Mouse (Mus musculus) liver, adult 2 months (tissue): Measurements from ENCODE around the gene Tmem251. TPM values are rescaled to one million over a fixed set of nuclear protein-coding genes. Genes with fewer than 3 reads are reported as not detected.

Experiments used
- DNase-seq: peaks from one replicate; pipeline ENCODE4 v3.0.0-alpha.2; 2011; ENCODE audit warnings: low read depth, low spot score; ENCODE audit errors: extremely low read depth
- H3K27ac ChIP-seq: fragments of 200-500 bp; replicated peaks from 2 replicates; pipeline ENCODE4 v1.5.1; 2012; ENCODE audit warnings: low read depth, mild to moderate bottlenecking, control low read depth, inconsistent platforms, low read length; ENCODE audit not compliant: insufficient read depth
- H3K27me3 ChIP-seq: fragments of 200-500 bp; 2 replicates; pipeline ENCODE4 v1.6.1; 2012; ENCODE audit warnings: mild to moderate bottlenecking, moderate library complexity, low read length, inconsistent platforms; ENCODE audit not compliant: control insufficient read depth, insufficient read depth
- H3K36me3 ChIP-seq: fragments of 200-500 bp; 2 replicates; pipeline ENCODE4 v1.6.1; 2012; ENCODE audit warnings: low read length, inconsistent platforms; ENCODE audit not compliant: control insufficient read depth, insufficient read depth
- H3K4me1 ChIP-seq: fragments of 200-500 bp; 2 replicates; pipeline ENCODE4 v1.6.1; 2011; ENCODE audit warnings: low read length; ENCODE audit not compliant: control insufficient read depth, insufficient read depth
- H3K4me3 ChIP-seq: fragments of 200-500 bp; 2 replicates; pipeline ENCODE4 v1.5.1; 2011; ENCODE audit warnings: low read depth, mild to moderate bottlenecking, control low read depth, low read length, moderate library complexity; ENCODE audit not compliant: insufficient read depth
- H3K79me2 ChIP-seq: fragments of 200-500 bp; 2 replicates; pipeline ENCODE4 v1.6.1; 2012; ENCODE audit warnings: inconsistent platforms, mild to moderate bottlenecking, low read length, moderate library complexity; ENCODE audit not compliant: control insufficient read depth, insufficient read depth
- H3K9ac ChIP-seq: fragments of 200-500 bp; 2 replicates; pipeline ENCODE4 v1.6.1; 2012; ENCODE audit warnings: low read depth, mild to moderate bottlenecking, control low read depth, inconsistent platforms, low read length
- CTCF ChIP-seq: fragments of 200-500 bp; IDR thresholded peaks from 2 replicates; pipeline ENCODE4 v1.5.1; 2011; ENCODE audit warnings: low read depth, low read length, control low read depth
- POLR2A ChIP-seq: fragments of 200-500 bp; IDR thresholded peaks from 2 replicates; pipeline ENCODE4 v1.6.1; 2011; ENCODE audit warnings: low read length, control low read depth; ENCODE audit not compliant: insufficient read depth; ENCODE audit errors: extremely low read depth
- WGBS: fragments of 180-500 bp; shearing (Covaris S2); methylation state at CpG from one replicate; pipeline ENCODE4 v1.1.7; 2018; 5-methylcytosine and 5-hydroxymethylcytosine counted together
- polyA plus RNA-seq: library from polyadenylated mRNA; depleted of rRNA; stranded (reverse); fragments of >200 nt; gene quantifications from 2 replicates; pipeline ENCODE4 v1.2.3, GENCODE M21; 2012
- total RNA-seq: library from RNA; depleted of rRNA; stranded (reverse); fragments of >200 nt; gene quantifications from 2 replicates; pipeline ENCODE4 v1.2.3, GENCODE M21; 2014

The Tmem251 gene
- total and polyA plus RNA-seq, 2 experiments, result 1.6 to 2.0 TPM

- H3K4me1 ChIP-seq, result peaks cover 5% of the 10 kb centered on the region
- H3K9ac ChIP-seq, result no peak overlapping the region
- H3K79me2 ChIP-seq, result peaks cover 4% of the 10 kb centered on the region; the same call in 1 of the 2 replicates
- 90% methylated on average over 11 of the region's 11 CpGs for WGBS
- no peak overlapping the region for H3K27ac ChIP-seq
- TF ChIP-seq CTCF, result peak; percentile 10; the same call in 1 of the 2 replicates
- TF ChIP-seq POLR2A, result no peak
- no peak for DNase-seq
- no peak overlapping the region for H3K4me3 ChIP-seq
- H3K27me3 ChIP-seq, result no peaks in the 10 kb centered on the region
- H3K36me3 ChIP-seq, result no peaks in the 10 kb centered on the region
Observed at GRCm38 (mm10) chr12:102708220-102708619, 35.3 kb upstream of the Tmem251 start.

DNA sequence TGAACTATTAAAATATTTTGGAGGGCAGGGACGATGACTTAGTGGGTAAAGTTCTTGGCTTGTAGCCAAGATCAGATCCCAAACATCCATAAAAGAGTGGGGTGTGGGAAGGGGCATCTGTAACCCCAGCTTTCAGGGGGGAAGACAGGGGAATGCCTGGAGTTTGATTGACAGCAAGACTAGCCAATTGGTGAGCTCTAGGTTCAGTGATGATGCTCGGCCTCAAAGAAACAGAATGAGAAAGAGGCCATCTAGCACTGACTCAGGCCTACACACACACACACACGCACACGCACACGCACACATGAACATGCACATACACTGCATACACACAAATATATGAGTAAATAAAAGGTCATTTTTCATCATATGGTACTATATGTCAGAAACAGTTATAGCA is 33.7 kb upstream of the Tmem251 start:
- no peak overlapping the region for H3K27ac ChIP-seq
- H3K79me2 ChIP-seq, result no peaks in the 10 kb centered on the region
- H3K36me3 ChIP-seq, result no peaks in the 10 kb centered on the region
- DNase-seq, result no peak
- no peak overlapping the region for H3K9ac ChIP-seq
- H3K27me3 ChIP-seq, result no peaks in the 10 kb centered on the region
- no peak for TF ChIP-seq POLR2A
- no peak for TF ChIP-seq CTCF
- H3K4me3 ChIP-seq, result no peak overlapping the region
- H3K4me1 ChIP-seq, result no peaks in the 10 kb centered on the region
- 89% methylated on average over 5 of the region's 5 CpGs for WGBS

DNA sequence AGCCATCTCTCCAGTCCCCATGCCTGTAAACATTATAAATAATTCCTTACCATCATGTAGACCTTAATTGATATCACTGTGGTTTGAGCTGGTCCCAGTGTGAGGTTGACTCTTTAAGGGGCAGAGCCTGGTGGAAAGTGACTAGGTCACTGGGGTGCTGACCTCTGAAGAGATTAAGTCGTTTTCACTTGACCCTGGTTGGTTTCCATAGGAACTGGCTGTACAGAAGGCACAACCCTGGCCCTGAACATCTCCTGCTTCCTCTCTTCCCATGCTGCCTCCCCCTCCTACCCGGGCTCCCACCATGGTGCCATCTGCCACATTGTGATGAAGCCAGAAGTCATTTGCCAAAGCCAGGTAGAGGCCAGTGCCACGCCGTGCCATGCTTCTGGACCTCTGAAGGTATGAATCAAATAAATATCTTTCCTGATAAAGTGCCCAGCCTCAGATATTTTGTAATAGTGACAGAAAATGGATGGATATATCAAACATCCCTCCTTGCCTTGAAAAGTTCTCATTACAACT is 32.6 kb upstream of the Tmem251 start:
- H3K9ac ChIP-seq, result no peak overlapping the region
- no peaks in the 10 kb centered on the region for H3K4me1 ChIP-seq
- 72% methylated on average over 4 of the region's 4 CpGs for whole genome bisulfite sequencing
- TF ChIP-seq CTCF, result no peak
- TF ChIP-seq POLR2A, result no peak
- H3K4me3 ChIP-seq, result no peak overlapping the region
- no peak overlapping the region for H3K27ac ChIP-seq
- H3K36me3 ChIP-seq, result no peaks in the 10 kb centered on the region
- H3K27me3 ChIP-seq, result no peaks in the 10 kb centered on the region
- no peaks in the 10 kb centered on the region for H3K79me2 ChIP-seq
- no peak for DNase-seq

- no peak overlapping the region for H3K9ac ChIP-seq
- TF ChIP-seq POLR2A (no peak), CTCF (no peak)
- no peak for DNase-seq
- no peaks in the 10 kb centered on the region for H3K4me1 ChIP-seq
- H3K27me3 ChIP-seq, result no peaks in the 10 kb centered on the region
- H3K36me3 ChIP-seq, result no peaks in the 10 kb centered on the region
- H3K27ac ChIP-seq, result no peak overlapping the region
- no peaks in the 10 kb centered on the region for H3K79me2 ChIP-seq
- H3K4me3 ChIP-seq, result no peak overlapping the region
- WGBS, result 79% methylated on average over 20 of the region's 20 CpGs
Observed at GRCm38 (mm10) chr12:102713153-102713865, 30.3 kb upstream of the Tmem251 start.

DNA sequence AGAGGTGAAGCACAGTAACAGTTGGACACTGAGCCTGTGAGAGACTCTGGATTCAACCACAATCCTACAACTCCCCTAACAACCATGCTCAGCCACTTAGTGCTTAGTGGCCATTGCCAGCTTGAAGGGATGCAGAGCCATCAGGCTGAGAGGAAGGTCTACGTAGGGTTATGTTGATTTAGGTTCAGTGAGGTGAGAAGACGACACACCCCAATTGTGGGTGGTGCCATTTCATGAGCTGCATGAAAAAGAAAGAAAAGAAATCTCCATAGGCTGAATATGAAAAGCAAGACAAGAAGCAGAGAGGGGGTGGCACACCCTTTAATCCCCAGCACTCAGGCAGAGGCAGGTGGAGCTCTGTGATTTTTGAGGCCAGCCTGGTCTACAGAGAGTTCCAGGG is 29.4 kb upstream of the Tmem251 start:
- no peak overlapping the region for H3K4me3 ChIP-seq
- 84% methylated on average over 2 of the region's 2 CpGs for WGBS
- H3K79me2 ChIP-seq, result no peaks in the 10 kb centered on the region
- TF ChIP-seq POLR2A, result no peak
- TF ChIP-seq CTCF, result no peak
- no peak overlapping the region for H3K9ac ChIP-seq
- H3K36me3 ChIP-seq, result no peaks in the 10 kb centered on the region
- H3K27me3 ChIP-seq, result no peaks in the 10 kb centered on the region
- no peak for DNase-seq
- no peaks in the 10 kb centered on the region for H3K4me1 ChIP-seq
- no peak overlapping the region for H3K27ac ChIP-seq
